Mouse (Mus musculus): ENCODE measurements around the gene Tomm40. TPM values are rescaled to one million over a fixed set of nuclear protein-coding genes. Genes with fewer than 3 reads are reported as not detected.
A peak's percentile ranks its signal among the peaks of the same experiment; 100 is the strongest.

Tomm40 gene
- 100 to 1,000 TPM; 119 to 134 (median 125) TPM for total RNA-seq (2022)

DNA sequence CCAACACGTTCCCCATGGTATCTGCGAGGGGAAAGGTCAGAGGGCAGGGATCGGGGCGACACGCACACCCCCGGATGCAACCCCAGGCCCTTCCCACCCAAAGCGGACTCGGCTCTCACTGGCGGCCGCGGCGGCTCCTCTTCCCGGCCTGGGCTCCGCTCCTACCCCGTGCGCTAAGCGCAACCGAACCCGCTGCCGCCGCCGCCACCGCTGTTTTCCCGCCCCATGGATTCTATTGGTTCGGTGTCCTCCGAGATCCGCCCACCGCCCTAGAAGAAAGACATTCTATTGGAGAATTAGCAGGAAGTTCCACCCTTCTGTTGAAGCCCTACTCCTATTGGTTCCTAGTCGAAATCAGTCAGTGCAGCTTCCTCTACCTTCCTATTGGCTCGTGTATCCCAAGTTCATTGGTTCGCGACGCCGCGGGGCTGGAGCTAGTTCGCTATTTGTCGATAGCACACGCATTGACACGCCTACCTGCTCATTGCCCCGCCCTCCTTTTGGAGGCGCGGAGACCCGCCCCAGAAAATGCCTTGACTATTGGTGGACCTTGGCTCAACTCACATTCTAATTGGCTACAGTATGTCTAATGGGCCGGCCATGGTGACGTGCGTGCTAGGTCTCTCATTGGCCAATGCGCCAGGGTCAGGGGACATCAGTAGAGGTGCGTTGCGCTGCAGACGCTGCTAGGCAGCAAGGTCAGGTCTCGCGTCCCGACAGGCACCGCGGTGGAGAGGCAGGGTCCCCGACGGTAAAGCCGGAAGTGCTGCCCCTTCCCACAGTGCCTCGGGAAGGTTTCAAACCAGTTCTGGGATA lies at the start of gene Tomm40:
Gene Tomm40, minus strand, starts transcription at position 200 of the 816 bp plus-strand sequence.
- DNase-seq = peak; percentile 100

DNA sequence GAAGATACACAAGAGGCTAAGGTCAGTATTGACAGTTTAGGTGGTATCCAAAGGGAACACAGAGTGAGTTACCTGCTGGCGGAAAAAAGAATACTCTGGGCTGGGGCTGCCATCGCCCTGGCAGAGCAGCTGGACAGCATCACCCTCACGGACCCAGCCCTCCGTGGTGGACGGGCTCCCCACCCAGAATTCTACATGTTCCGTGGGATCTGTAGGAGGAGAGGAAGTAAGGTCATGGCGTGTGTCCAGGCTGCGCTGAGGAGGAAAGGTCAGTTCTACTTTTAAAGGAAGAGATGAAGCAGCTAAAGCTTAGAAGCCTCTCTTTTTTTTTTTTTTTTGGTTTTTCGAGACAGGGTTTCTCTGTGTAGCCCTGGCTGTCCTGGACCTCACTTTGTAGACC lies 49.3 kb upstream of the Tomm40 start:
- no peak for DNase-seq

DNA sequence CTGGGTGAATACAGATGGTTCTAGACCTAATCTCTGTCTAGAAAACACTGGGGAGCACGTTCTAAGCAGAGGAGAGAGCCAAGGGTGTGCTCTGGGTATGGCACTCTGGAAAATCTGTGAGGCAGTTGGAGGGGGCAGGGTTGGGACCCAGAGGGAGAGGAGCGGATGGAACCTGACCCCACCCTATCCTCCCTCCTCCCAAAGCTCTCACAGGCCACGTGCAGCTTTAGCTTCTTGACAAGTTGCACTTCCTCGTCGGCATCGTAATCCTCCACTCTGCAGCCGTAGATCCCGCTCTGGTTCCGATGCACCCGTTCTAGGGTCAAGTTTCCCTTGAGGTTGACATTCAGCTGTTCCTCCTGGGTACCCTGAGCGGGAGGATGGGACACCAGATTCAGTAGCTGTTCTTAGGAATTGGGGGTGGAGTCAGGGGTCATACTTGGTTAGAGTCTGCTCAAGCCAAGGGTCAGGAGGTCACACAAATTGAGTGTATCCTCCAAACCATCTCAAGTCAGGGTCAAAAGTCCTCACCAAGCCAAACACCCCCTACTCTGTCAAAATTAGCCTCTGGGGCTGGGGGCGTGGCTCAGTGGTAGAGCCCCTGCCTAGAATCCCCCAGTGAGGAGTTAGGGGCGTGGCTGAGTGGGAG lies 48.7 kb upstream of the Tomm40 start:
- DNase-seq = no peak

DNA sequence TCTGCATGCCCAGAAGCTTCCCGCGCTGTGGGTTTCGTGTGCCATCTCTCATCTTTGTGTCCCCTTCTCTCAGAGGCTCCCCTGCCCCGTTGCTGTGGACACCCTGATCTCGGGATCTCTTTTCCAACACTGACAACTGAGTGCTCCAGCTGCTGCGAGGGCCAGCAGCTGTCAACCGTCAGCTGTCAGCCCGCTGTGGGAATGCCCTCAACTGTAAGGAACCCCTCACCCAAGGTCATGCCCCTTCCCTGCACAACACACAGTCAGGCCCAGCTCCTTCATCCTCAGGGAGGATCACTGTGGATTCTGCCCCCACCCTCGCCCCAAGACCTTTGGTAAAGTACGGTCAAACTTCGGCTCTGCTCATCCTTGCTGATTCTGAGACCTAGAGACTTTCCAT lies 47.0 kb upstream of the Tomm40 start:
- DNase-seq = no peak

GRCm38 (mm10) chr7:19760021-19760420 lies 44.8 kb upstream of the Tomm40 start:
- DNase-seq = no peak

DNA sequence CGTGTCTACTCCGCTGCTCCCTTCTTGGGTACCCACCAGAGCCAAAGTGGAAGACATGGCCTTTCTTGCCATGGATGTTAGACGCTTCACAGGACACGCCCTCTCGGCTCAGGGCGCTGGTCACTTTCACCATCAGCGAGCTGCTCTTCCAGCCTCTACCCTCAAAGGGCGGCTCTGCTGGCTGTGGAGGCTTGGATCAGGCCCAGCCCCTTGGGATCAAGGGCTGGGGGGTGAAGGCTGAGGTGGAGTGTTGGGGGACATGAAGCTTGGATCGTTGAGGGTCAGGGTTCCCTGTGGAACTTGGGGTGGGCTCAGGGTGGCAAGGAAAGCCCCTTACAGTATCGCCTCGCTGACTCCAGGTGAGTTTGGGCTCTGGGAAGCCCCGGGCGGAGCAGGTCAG lies 43.4 kb upstream of the Tomm40 start:
- no peak for DNase-seq

DNA sequence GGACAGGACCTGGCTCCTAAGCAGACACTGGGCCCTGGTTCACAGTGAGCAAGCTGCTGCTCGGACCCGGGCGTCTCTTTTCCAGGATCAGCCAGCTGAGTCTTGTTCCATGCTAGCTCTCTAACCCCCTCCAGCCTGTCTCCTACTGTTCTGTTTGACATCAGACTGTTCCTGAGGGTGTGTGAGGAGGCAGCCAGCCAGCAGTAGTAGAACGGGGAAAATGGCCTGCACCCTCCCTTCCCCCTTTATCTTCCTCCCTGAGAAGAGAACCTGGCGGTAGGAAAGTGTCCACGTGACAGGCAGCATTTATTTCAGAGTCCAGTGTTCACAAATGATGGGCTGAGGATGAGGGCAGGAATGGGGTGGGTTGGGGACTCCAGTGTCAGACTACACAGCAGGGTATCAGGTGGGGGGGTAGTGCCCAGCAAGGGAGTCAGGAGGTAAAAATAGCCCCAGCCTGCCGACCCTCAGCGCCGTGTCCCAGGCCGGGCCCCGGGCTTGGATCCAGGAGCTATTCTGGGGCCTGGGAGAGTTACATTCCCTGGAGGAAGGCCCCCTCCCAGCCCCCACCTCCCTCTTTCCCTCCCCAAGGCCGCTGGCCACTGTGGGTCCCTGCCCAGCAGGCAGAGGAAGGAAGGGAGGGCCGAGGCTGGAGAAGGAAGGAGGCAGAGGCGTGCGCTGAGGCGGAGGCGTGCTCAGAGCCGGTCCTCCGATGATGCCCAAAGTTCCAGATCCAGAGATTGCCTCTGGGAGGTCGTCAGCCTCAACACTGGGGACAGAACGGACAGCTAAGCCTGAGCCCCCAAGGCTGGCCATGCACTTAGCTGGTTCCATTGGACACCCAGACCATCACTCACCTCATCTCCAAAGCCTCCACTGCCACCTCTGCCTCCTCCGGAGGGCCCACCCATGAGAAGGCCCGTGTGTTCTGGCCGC lies 40.9 kb upstream of the Tomm40 start:
- DNase-seq = no peak

DNA sequence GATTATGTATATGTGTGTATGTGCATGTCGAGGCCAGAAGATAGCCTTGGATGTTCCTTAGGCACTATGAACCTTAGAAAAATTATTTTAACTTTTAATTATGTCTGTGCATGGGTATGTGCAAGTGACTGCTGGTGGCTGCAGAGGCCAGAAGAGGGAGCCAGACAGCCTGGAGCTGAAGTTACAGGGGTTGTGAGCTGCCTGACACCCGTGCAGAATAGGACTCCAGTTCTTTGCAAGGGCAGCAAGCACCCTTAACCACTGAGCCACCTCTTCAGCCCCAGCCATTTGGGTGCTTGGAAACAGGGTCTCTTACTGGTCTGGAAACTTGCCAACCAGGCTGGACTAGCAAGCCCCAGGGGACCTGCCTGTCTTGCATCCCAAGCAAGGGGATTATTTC lies 39.8 kb upstream of the Tomm40 start:
- no peak for DNase-seq

- DNase-seq = no peak
Measured at GRCm38 (mm10) chr7:19754065-19754464, 38.8 kb upstream of the Tomm40 start.

GRCm38 (mm10) chr7:19753587-19753986 lies 38.3 kb upstream of the Tomm40 start:
- DNase-seq = no peak

DNA sequence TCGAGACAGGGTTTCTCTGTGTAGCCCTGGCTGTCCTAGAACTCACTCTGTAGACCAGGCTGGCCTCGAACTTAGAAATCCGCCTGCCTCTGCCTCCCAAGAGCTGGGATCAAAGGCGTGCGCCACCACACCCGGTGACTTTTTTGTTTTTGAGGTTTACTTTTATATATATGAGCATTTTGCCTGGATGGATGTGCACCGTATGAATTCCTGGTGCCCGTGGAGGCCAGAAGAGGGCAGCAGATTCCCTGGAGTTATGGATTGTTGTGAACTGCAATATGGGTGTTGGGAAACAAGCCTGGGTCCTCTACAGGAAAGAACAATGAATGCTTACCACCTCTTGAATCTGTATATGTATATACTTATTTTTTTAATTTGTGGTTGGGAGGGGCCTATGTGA lies 37.4 kb upstream of the Tomm40 start:
- no peak for DNase-seq

DNA sequence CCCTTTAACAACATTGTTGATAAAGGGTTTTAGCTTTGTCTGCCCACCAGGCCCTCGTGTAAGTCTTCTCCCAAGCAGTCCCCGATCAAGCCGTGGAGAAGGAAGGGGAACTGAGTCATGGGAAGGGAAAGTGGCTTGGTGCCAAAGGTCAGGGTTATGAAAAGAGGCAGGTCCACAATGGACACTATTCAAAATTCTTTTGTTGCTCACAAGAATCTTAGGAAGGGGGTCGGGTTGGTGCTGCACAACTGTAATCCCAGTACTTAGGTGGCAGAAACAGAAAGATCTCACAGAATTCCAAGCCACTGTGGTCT lies 35.8 kb upstream of the Tomm40 start:
- DNase-seq = no peak

DNA sequence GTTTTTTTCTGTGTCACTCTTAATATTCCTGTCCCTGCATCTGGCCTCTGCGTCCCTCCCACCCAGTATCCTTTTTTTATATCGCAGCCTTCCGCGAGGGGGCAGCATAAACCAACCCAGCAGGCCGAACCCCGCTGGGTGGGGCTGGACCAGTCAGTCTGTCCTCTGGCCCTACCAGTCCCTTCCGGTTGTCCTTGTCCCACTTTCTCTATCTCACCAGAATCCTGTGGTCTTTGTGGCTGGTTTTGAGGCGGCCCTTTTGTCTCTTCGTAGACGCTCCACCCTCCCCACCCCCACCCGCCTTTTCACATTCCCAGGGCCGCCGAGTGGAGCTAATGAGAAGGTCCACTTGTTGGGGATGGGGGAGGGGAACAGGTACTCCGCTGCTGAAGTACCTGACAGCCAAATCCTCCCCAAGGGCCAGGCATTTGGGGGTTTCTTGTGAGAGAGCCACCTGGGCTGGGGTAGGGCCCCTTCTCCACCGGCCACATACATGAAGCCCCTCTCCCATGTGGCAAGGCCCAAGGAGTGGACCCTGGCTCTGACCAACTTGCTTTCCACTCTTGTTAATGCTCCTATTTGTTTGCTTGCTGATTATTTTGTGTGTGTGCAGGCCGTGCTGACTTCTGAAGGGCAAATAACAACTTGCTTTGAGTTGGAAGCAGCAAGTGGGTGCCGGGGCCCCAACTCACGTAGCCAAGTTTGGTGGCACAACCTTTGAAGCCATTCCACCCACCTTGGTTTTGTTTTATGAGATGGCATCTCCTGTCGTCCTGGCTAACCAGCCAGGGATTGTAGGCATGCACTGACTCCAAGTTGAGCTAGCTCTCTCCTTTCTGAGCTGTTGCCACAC lies 35.2 kb upstream of the Tomm40 start, which contains the start of gene Nectin2:
Gene Nectin2, minus strand, starts transcription at position 267 of the 853 bp plus-strand sequence.
- DNase-seq = peak; percentile 92

- DNase-seq = peak; percentile 99
Measured at GRCm38 (mm10) chr7:19749389-19750216, 34.4 kb upstream of the Tomm40 start.

GRCm38 (mm10) chr7:19748219-19749195 lies 33.3 kb upstream of the Tomm40 start:
- peak; percentile 56 for DNase-seq

GRCm38 (mm10) chr7:19747420-19748218 lies 32.4 kb upstream of the Tomm40 start:
- no peak for DNase-seq

- no peak for DNase-seq
Measured at GRCm38 (mm10) chr7:19746426-19747201, 31.4 kb upstream of the Tomm40 start.

DNA sequence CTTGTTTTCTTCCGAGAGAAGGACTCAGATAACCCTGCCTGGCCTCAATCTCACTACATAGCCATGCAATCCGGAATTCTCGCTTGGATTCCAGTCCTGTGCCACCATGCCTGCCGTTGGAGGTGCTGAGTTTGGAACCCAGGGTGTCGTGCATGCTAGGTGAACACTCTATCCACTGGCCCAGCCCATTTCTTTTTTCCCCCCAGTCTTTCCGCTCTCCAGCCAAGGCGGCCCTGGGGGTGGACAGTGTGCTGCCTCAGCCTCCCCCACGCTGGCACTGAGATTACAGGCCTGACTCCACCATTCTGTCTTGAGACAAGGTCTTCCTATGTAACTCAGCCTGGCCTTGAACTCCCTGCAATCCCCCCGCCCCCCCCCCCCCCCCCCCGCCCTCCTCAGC lies 30.7 kb upstream of the Tomm40 start:
- no peak for DNase-seq

All from adrenal gland, adult 8-10 months (tissue).